Mouse (Mus musculus) E14TG2a.4 (cell line): Measurements from ENCODE around the gene Klhl30.
A peak's percentile ranks its signal among the peaks of the same experiment; 100 is the strongest.

Experiments used
- H3K27me3 ChIP-seq: 2 replicates; pipeline ENCODE4 v1.6.1; 2014; ENCODE audit warnings: low read length, control low read depth; ENCODE audit not compliant: insufficient read depth
- H3K36me3 ChIP-seq: 2 replicates; pipeline ENCODE4 v1.6.1; 2014; ENCODE audit warnings: low read length, control low read depth; ENCODE audit not compliant: insufficient read depth
- H3K4me1 ChIP-seq: replicated peaks from 2 replicates; pipeline ENCODE4 v1.6.1; 2014; ENCODE audit warnings: low read depth, low read length, control low read depth
- H3K4me3 ChIP-seq: replicated peaks from 2 replicates; pipeline ENCODE4 v1.5.1; 2014; ENCODE audit warnings: mild to moderate bottlenecking, low read length
- H3K9me3 ChIP-seq: 2 replicates; pipeline ENCODE4 v1.6.1; 2014; ENCODE audit warnings: low read length, control low read depth
- CTCF ChIP-seq: conservative IDR thresholded peaks from 2 replicates; pipeline ENCODE4 v1.5.1; 2014; ENCODE audit warnings: low read length
- NANOG ChIP-seq: IDR thresholded peaks from 2 replicates; pipeline ENCODE4 v1.6.1; 2014; ENCODE audit warnings: borderline replicate concordance, low read length, mixed read lengths
- POU5F1 ChIP-seq: IDR thresholded peaks from 2 replicates; pipeline ENCODE4 v1.6.1; 2014; ENCODE audit warnings: low read length, borderline replicate concordance

Klhl30 gene

GRCm38 (mm10) chr1:91346892-91347291 lies 3.9 kb upstream of the Klhl30 start:
- TF ChIP-seq NANOG (no peak), CTCF (peak; percentile 88), POU5F1 (no peak)
- no peaks in the 10 kb centered on the region for H3K9me3 ChIP-seq
- H3K4me1 ChIP-seq: peaks cover 21% of the 10 kb centered on the region
- H3K4me3 ChIP-seq: no peak overlapping the region
- H3K27me3 ChIP-seq: peaks cover 64% of the 10 kb centered on the region
- H3K36me3 ChIP-seq: no peaks in the 10 kb centered on the region

- TF ChIP-seq POU5F1 (no peak), CTCF (no peak)
- Histone ChIP-seq H3K4me1 (peaks cover 7% of the 10 kb centered on the region), H3K9me3 (no peaks in the 10 kb centered on the region), H3K36me3 (no peaks in the 10 kb centered on the region), H3K4me3 (no peak overlapping the region), H3K27me3 (peaks cover 38% of the 10 kb centered on the region)
Measured at GRCm38 (mm10) chr1:91351249-91351648, 433 bp downstream of the Klhl30 start.

- no peak overlapping the region for H3K4me3 ChIP-seq
- TF ChIP-seq CTCF: no peak
- TF ChIP-seq NANOG: no peak
- TF ChIP-seq POU5F1: no peak
- no peaks in the 10 kb centered on the region for H3K36me3 ChIP-seq
- H3K27me3 ChIP-seq: peaks cover 34% of the 10 kb centered on the region
- H3K4me1 ChIP-seq: peaks cover 7% of the 10 kb centered on the region
- H3K9me3 ChIP-seq: no peaks in the 10 kb centered on the region
Measured at GRCm38 (mm10) chr1:91352277-91352676, 1.5 kb downstream of the Klhl30 start.

- no peak overlapping the region for H3K4me3 ChIP-seq
- no peaks in the 10 kb centered on the region for H3K9me3 ChIP-seq
- TF ChIP-seq POU5F1 (no peak), NANOG (no peak)
- H3K36me3 ChIP-seq: no peaks in the 10 kb centered on the region
- peaks cover 7% of the 10 kb centered on the region for H3K4me1 ChIP-seq
- peaks cover 37% of the 10 kb centered on the region for H3K27me3 ChIP-seq
Measured at GRCm38 (mm10) chr1:91356105-91356504, 5.3 kb downstream of the Klhl30 start.

- Histone ChIP-seq H3K9me3 (peaks cover 15% of the 10 kb centered on the region; the same call in 1 of the 2 replicates), H3K27me3 (peaks cover 54% of the 10 kb centered on the region), H3K4me3 (no peak overlapping the region), H3K4me1 (peaks cover 11% of the 10 kb centered on the region), H3K36me3 (no peaks in the 10 kb centered on the region)
- TF ChIP-seq CTCF: no peak
- no peak for TF ChIP-seq NANOG
- TF ChIP-seq POU5F1: no peak
Measured at GRCm38 (mm10) chr1:91362113-91362512, 11.3 kb downstream of the Klhl30 start.

GRCm38 (mm10) chr1:91364822-91365644 lies 14.2 kb downstream of the Klhl30 start:
- Histone ChIP-seq H3K27me3 (peaks cover 62% of the 10 kb centered on the region), H3K4me1 (peaks cover 30% of the 10 kb centered on the region), H3K9me3 (peaks cover 15% of the 10 kb centered on the region; the same call in 1 of the 2 replicates), H3K4me3 (no peak overlapping the region), H3K36me3 (no peaks in the 10 kb centered on the region)
- no peak for TF ChIP-seq NANOG
- TF ChIP-seq CTCF: no peak
- no peak for TF ChIP-seq POU5F1

- H3K4me3 ChIP-seq: peak overlapping the region; percentile 85
Measured at GRCm38 (mm10) chr1:91365816-91366214, 15.0 kb downstream of the Klhl30 start.

GRCm38 (mm10) chr1:91366215-91367108 lies 15.6 kb downstream of the Klhl30 start, which contains the start of gene Erfe:
Gene Erfe (plus strand): TSS chr1:91366430.
- Histone ChIP-seq H3K9me3 (peaks cover 15% of the 10 kb centered on the region; the same call in 1 of the 2 replicates), H3K36me3 (peaks cover 12% of the 10 kb centered on the region), H3K4me3 (peak within 1 kb of the TSS; percentile 85), H3K4me1 (peaks cover 40% of the 10 kb centered on the region), H3K27me3 (peaks cover 71% of the 10 kb centered on the region)
- TF ChIP-seq NANOG (no peak), CTCF (no peak), POU5F1 (no peak)

More at GRCm38 (mm10) chr1:91365816-91366214, 15.0 kb downstream of the Klhl30 start:
- H3K9me3 ChIP-seq: peaks cover 15% of the 10 kb centered on the region; the same call in 1 of the 2 replicates
- peaks cover 6% of the 10 kb centered on the region for H3K36me3 ChIP-seq
- H3K4me1 ChIP-seq: peaks cover 38% of the 10 kb centered on the region
- peaks cover 70% of the 10 kb centered on the region for H3K27me3 ChIP-seq
- no peak for TF ChIP-seq POU5F1
- TF ChIP-seq NANOG: no peak
- TF ChIP-seq CTCF: no peak

GRCm38 (mm10) chr1:91367295-91367694 lies 16.5 kb downstream of the Klhl30 start:
- Histone ChIP-seq H3K4me1 (peaks cover 40% of the 10 kb centered on the region), H3K9me3 (peaks cover 14% of the 10 kb centered on the region; the same call in 1 of the 2 replicates), H3K27me3 (peaks cover 68% of the 10 kb centered on the region), H3K4me3 (no peak overlapping the region), H3K36me3 (peaks cover 20% of the 10 kb centered on the region)
- no peak for TF ChIP-seq CTCF
- no peak for TF ChIP-seq NANOG
- TF ChIP-seq POU5F1: no peak
